Mouse (Mus musculus) liver, adult 2 months (tissue): ENCODE results near the gene Arg1.

ENCODE experiments used
- CTCF ChIP-seq: fragments of 200-500 bp; IDR thresholded peaks from 2 replicates; pipeline ENCODE4 v1.5.1; 2011; ENCODE audit warnings: low read depth, low read length, control low read depth
- POLR2A ChIP-seq: fragments of 200-500 bp; IDR thresholded peaks from 2 replicates; pipeline ENCODE4 v1.6.1; 2011; ENCODE audit warnings: low read length, control low read depth; ENCODE audit not compliant: insufficient read depth; ENCODE audit errors: extremely low read depth

- TF ChIP-seq CTCF (no peak), POLR2A (no peak)
These were observed 20.6 kb upstream of the Arg1 start for GRCm38 (mm10) chr10:24947871-24948270.
